Comparison of ENCODE assay signal across 8 mouse cellular contexts in genomic region chr6:34910371-34911219, GRCm38 (mm10). TPM values are rescaled to one million over a fixed set of nuclear protein-coding genes. Genes with fewer than 3 reads are reported as not detected.
A peak's percentile ranks its signal among the peaks of the same experiment; 100 is the strongest.
DNase-seq lines count a peak whose midpoint lies in the region; ATAC-seq lines count a peak whose summit lies in the region.

Gene Wdr91, minus strand, starts transcription at chr6:34910876.

- peak; percentile 92 for ATAC-seq in inflammation-experienced regulatory T-cells, adult 6 months
- ATAC-seq in megakaryocyte-erythroid progenitor cell, adult 5-6 weeks (replicated peaks; ENCODE audit: low FRiP score, low TSS enrichment, poor library complexity, severe bottlenecking), result peak; percentile 81

- intact Hi-C loops in gastrocnemius, postnatal 14 days (cut with DNase I; ENCODE audit: low total_unique reads), result no loop called here
- intact Hi-C loops in left cerebral cortex, postnatal 10 days (cut with DNase I), result no loop called here

- DNase-seq in adipocyte (ENCODE audit: low spot score), result peak; percentile 94
- peak; percentile 94 for DNase-seq in embryo, embryonic 10 days (ENCODE audit: low spot score)
- DNase-seq in gastrocnemius, postnatal 14 days, result peak; percentile 94
- peak; percentile 88 to 94 for DNase-seq in left cerebral cortex, postnatal 10 days (ENCODE audit: extremely low spot score in 1 of 2, low spot score in 2 of 2)
- peak; percentile 91 for DNase-seq in right cerebral cortex, postnatal 25 days
- peak; percentile 91 to 95 for DNase-seq in urinary bladder, postnatal 4 days (ENCODE audit: low spot score in 2 of 2)

RNA-seq across cellular contexts. Expression of gene Wdr91, which starts in this region (rescaled TPM):
- total RNA-seq in gastrocnemius, postnatal 14 days (2021), result 1 to 10 TPM; 9.3 to 9.7 TPM
- 10 to 100 TPM; 15.2 to 23.5 (median 19.1) TPM for polyA plus RNA-seq in inflammation-experienced regulatory T-cells, adult 6 months (2017; shearing (Covaris generic))
- 10 to 100 TPM; 30.1 to 32.6 TPM for total RNA-seq in left cerebral cortex, postnatal 10 days (2021)
- total RNA-seq in megakaryocyte-erythroid progenitor cell, adult 5-6 weeks (2014; fragmentation: Nextera tagmentation), result 19.9 and 24.4 TPM in 2 replicates
- 24.4 and 37.8 TPM in 2 replicates for total RNA-seq in megakaryocyte-erythroid progenitor cell, adult 5-6 weeks (2017)

Comparison
In these comparisons a context has a peak if more than half of its experiments do, and no peak if none do; other contexts are left out.
1. Peak in every context shown above with its lines: DNase-seq and ATAC-seq.